Mouse (Mus musculus) CH12.LX (cell line): Measurements from ENCODE around the gene Chit1. TPM values are rescaled to one million over a fixed set of nuclear protein-coding genes. Genes with fewer than 3 reads are reported as not detected.

Experiments used
- DNase-seq: peaks from one replicate; pipeline ENCODE4 v3.0.0-alpha.2; 2013; ENCODE audit errors: extremely low read depth
- H3K27ac ChIP-seq: 2 replicates; pipeline ENCODE4 v1.5.1; 2012; ENCODE audit warnings: low read depth, mild to moderate bottlenecking, control low read depth, moderate library complexity; ENCODE audit not compliant: insufficient read depth
- H3K27me3 ChIP-seq: replicated peaks from 2 replicates; pipeline ENCODE3; 2012; ENCODE audit warnings: inconsistent platforms
- H3K36me3 ChIP-seq, 2 experiments: replicated peaks in 1 of 2; 2 replicates each; pipeline versions ENCODE3 to v1.6.1; 2012; ENCODE audit warnings: inconsistent platforms in 1 of 2, low read length in 1 of 2, mild to moderate bottlenecking in 1 of 2, mixed read lengths in 1 of 2, moderate library complexity in 1 of 2; ENCODE audit not compliant: control insufficient read depth in 1 of 2, insufficient read depth in 1 of 2
- H3K4me1 ChIP-seq, 2 experiments: 2 replicates each; pipeline ENCODE4 v1.6.1; 2012; ENCODE audit warnings: inconsistent platforms in 1 of 2, moderate library complexity in 1 of 2; ENCODE audit not compliant: insufficient read depth in 2 of 2, control insufficient read depth in 1 of 2
- H3K4me2 ChIP-seq: 2 replicates; pipeline ENCODE4 v1.6.1; 2012; ENCODE audit warnings: low read depth, mild to moderate bottlenecking, control low read depth; ENCODE audit not compliant: poor library complexity, insufficient read depth, severe bottlenecking
- H3K4me3 ChIP-seq, 3 experiments: fragments of 150-350 bp in 1 of 3; sonication (generic) in 1 of 3; replicated peaks in 1 of 3; 2 replicates each; pipeline versions ENCODE3 to v1.5.1; 2011 to 2012; ENCODE audit warnings: low read depth in 2 of 3, low read length in 2 of 3, mild to moderate bottlenecking in 2 of 3, moderate library complexity in 2 of 3, control low read depth in 1 of 3, improper control_type of control experiment in 1 of 3, inconsistent platforms in 1 of 3, mixed read lengths in 1 of 3; ENCODE audit not compliant: poor library complexity in 1 of 3
- H3K79me2 ChIP-seq: replicated peaks from 2 replicates; pipeline ENCODE4 v1.6.1; 2012; ENCODE audit warnings: mild to moderate bottlenecking, moderate library complexity; ENCODE audit not compliant: control insufficient read depth, poor library complexity, insufficient read depth, severe bottlenecking; ENCODE audit errors: extremely low read depth
- H3K9ac ChIP-seq: 2 replicates; pipeline ENCODE4 v1.6.1; 2012; ENCODE audit warnings: low read depth, mild to moderate bottlenecking, control low read depth, moderate library complexity; ENCODE audit not compliant: insufficient read depth
- H3K9me3 ChIP-seq: replicated peaks from 2 replicates; pipeline ENCODE3; 2012; ENCODE audit warnings: low read length, inconsistent platforms, mixed read lengths
- BHLHE40 ChIP-seq: IDR thresholded peaks from 2 replicates; pipeline ENCODE4 v1.6.1; 2011; ENCODE audit warnings: mild to moderate bottlenecking, low read depth, low read length, improper control_type of control experiment
- CHD1 ChIP-seq: IDR thresholded peaks from 2 replicates; pipeline ENCODE4 v1.6.1; 2012; ENCODE audit warnings: low read depth, low read length, improper control_type of control experiment, inconsistent platforms
- CTCF ChIP-seq, 2 experiments: IDR thresholded peaks in 1 of 2; conservative IDR thresholded peaks in 1 of 2; 2 replicates each; pipeline ENCODE4 v1.5.1; 2011 to 2012; ENCODE audit warnings: low read depth in 2 of 2, low read length in 2 of 2, improper control_type of control experiment in 1 of 2, inconsistent platforms in 1 of 2, mild to moderate bottlenecking in 1 of 2, moderate library complexity in 1 of 2
- E2F4 ChIP-seq: IDR thresholded peaks from 2 replicates; pipeline ENCODE4 v1.6.1; 2011; ENCODE audit warnings: low read depth, low read length, improper control_type of control experiment; ENCODE audit not compliant: insufficient replicate concordance
- EP300 ChIP-seq: IDR thresholded peaks from 2 replicates; pipeline ENCODE4 v1.6.1; 2011; ENCODE audit warnings: low read length, improper control_type of control experiment
- ETS1 ChIP-seq: conservative IDR thresholded peaks from 2 replicates; pipeline ENCODE4 v1.6.1; 2012; ENCODE audit warnings: low read depth, mild to moderate bottlenecking, inconsistent platforms, low read length, improper control_type of control experiment, moderate library complexity
- GABPA ChIP-seq: IDR thresholded peaks from 2 replicates; pipeline ENCODE4 v1.6.1; 2012; ENCODE audit warnings: low read depth, low read length, improper control_type of control experiment, inconsistent platforms; ENCODE audit not compliant: insufficient replicate concordance
- HCFC1 ChIP-seq: IDR thresholded peaks from 2 replicates; pipeline ENCODE4 v1.6.1; 2012; ENCODE audit warnings: low read depth, mild to moderate bottlenecking, inconsistent platforms, low read length, improper control_type of control experiment
- IRF4 ChIP-seq: IDR thresholded peaks from 2 replicates; pipeline ENCODE4 v1.6.1; 2014; ENCODE audit warnings: low read depth, mild to moderate bottlenecking, inconsistent platforms, low read length, improper control_type of control experiment
- JUN ChIP-seq: IDR thresholded peaks from 2 replicates; pipeline ENCODE4 v1.6.1; 2011; ENCODE audit warnings: low read depth, mild to moderate bottlenecking, low read length, improper control_type of control experiment, moderate library complexity; ENCODE audit not compliant: insufficient read depth
- JUND ChIP-seq: conservative IDR thresholded peaks from 2 replicates; pipeline ENCODE4 v1.6.1; 2011; ENCODE audit warnings: low read depth, low read length, improper control_type of control experiment
- KAT2A ChIP-seq: IDR thresholded peaks from 2 replicates; pipeline ENCODE4 v1.6.1; 2012; ENCODE audit warnings: low read length, improper control_type of control experiment, inconsistent platforms; ENCODE audit not compliant: insufficient replicate concordance
- MAFK ChIP-seq: IDR thresholded peaks from 2 replicates; pipeline ENCODE4 v1.6.1; 2011; ENCODE audit warnings: low read length, improper control_type of control experiment; ENCODE audit not compliant: insufficient replicate concordance
- MAX ChIP-seq: IDR thresholded peaks from 2 replicates; pipeline ENCODE4 v1.6.1; 2011; ENCODE audit warnings: low read length, improper control_type of control experiment
- MEF2A ChIP-seq: IDR thresholded peaks from 2 replicates; pipeline ENCODE4 v1.6.1; 2014; ENCODE audit warnings: low read depth, mild to moderate bottlenecking, inconsistent platforms, low read length, improper control_type of control experiment, borderline replicate concordance
- MXI1 ChIP-seq: IDR thresholded peaks from 2 replicates; pipeline ENCODE4 v1.6.1; 2011; ENCODE audit warnings: mild to moderate bottlenecking, low read depth, low read length, improper control_type of control experiment
- NELFE ChIP-seq: IDR thresholded peaks from 2 replicates; pipeline ENCODE4 v1.6.1; 2011; ENCODE audit warnings: low read depth, low read length, improper control_type of control experiment
- NRF1 ChIP-seq: IDR thresholded peaks from 2 replicates; pipeline ENCODE4 v1.6.1; 2014; ENCODE audit warnings: low read depth, mild to moderate bottlenecking, inconsistent platforms, low read length, improper control_type of control experiment, moderate library complexity
- PAX5 ChIP-seq: IDR thresholded peaks from 2 replicates; pipeline ENCODE4 v1.6.1; 2012; ENCODE audit warnings: low read length, inconsistent platforms, mixed read lengths
- POLR2A ChIP-seq: IDR thresholded peaks from 2 replicates; pipeline ENCODE4 v1.6.1; 2011; ENCODE audit warnings: low read depth, mild to moderate bottlenecking, improper control_type of control experiment, low read length
- POLR2AphosphoS2 ChIP-seq: IDR thresholded peaks from 2 replicates; pipeline ENCODE4 v1.6.1; 2011; ENCODE audit warnings: low read depth, low read length, improper control_type of control experiment
- RAD21 ChIP-seq: IDR thresholded peaks from 2 replicates; pipeline ENCODE4 v1.6.1; 2011; ENCODE audit warnings: low read depth, mild to moderate bottlenecking, low read length, improper control_type of control experiment, moderate library complexity
- RCOR1 ChIP-seq: conservative IDR thresholded peaks from 2 replicates; pipeline ENCODE4 v1.6.1; 2012; ENCODE audit warnings: low read depth, mild to moderate bottlenecking, inconsistent platforms, low read length, improper control_type of control experiment
- SIN3A ChIP-seq: IDR thresholded peaks from 2 replicates; pipeline ENCODE4 v1.6.1; 2012; ENCODE audit warnings: low read length, improper control_type of control experiment, inconsistent platforms
- SMC3 ChIP-seq: IDR thresholded peaks from 2 replicates; pipeline ENCODE4 v1.6.1; 2011; ENCODE audit warnings: low read depth, low read length, improper control_type of control experiment
- TBP ChIP-seq: conservative IDR thresholded peaks from 2 replicates; pipeline ENCODE4 v1.6.1; 2011; ENCODE audit warnings: low read depth, low read length, improper control_type of control experiment
- TCF12 ChIP-seq: IDR thresholded peaks from 2 replicates; pipeline ENCODE4 v1.6.1; 2014; ENCODE audit warnings: low read depth, mild to moderate bottlenecking, inconsistent platforms, low read length, improper control_type of control experiment
- USF1 ChIP-seq: IDR thresholded peaks from 2 replicates; pipeline ENCODE4 v1.6.1; 2014; ENCODE audit warnings: low read depth, mild to moderate bottlenecking, inconsistent platforms, low read length, improper control_type of control experiment
- USF2 ChIP-seq: conservative IDR thresholded peaks from 2 replicates; pipeline ENCODE4 v1.6.1; 2011; ENCODE audit warnings: low read depth, low read length, improper control_type of control experiment
- ZC3H11A ChIP-seq: IDR thresholded peaks from 2 replicates; pipeline ENCODE4 v1.6.1; 2012; ENCODE audit warnings: low read depth, mild to moderate bottlenecking, inconsistent platforms, low read length, improper control_type of control experiment
- ZMIZ1 ChIP-seq: IDR thresholded peaks from 2 replicates; pipeline ENCODE4 v1.6.1; 2012; ENCODE audit warnings: low read depth, mild to moderate bottlenecking, inconsistent platforms, low read length, improper control_type of control experiment
- dilution Hi-C: fragments of 300-500 bp; cut with MboI; formaldehyde crosslinking; loops from 2 replicates; pipeline ENCODE4 v1.14.3; 2020; ENCODE audit warnings: low sequenced_read_pairs; ENCODE audit not compliant: extremely low pct_unique_long_range_greater_than_20kb, extremely low pct_ligation_motif_present
- in situ Hi-C: fragments of 300-500 bp; cut with MboI; formaldehyde crosslinking; loops from 3 replicates; pipeline ENCODE4 v1.14.3; 2019; ENCODE audit warnings: low sequenced_read_pairs, low pct_ligation_motif_present, low pct_unique_long_range_greater_than_20kb, mixed read lengths
- polyA plus RNA-seq: library from polyadenylated mRNA; unstranded; fragments of >175 nt; gene quantifications from 2 replicates; pipeline ENCODE4 v1.2.1, GENCODE M21; 2012; ENCODE audit warnings: low read depth; ENCODE audit not compliant: insufficient read length
- total RNA-seq, 2 experiments: library from RNA; depleted of rRNA; stranded (reverse); fragments of 300-350 nt in 1 of 2; fragments of >200 nt in 1 of 2; gene quantifications; 2 replicates each; pipeline ENCODE4 v1.2.3; 2012 to 2014

The Chit1 gene
- total and polyA plus RNA-seq, 3 experiments: 0.25 to 0.47 (median 0.36) TPM

GRCm38 (mm10) chr1:134105764-134106430 lies 5.1 kb upstream of the Chit1 start:
- peaks cover 8 to 21% of the 10 kb centered on the region in 2 experiments for H3K4me1 ChIP-seq
- in situ Hi-C loops: loop anchor here (5.0 kb wide), 2 partner anchors 49 to 204 kb away; no protein-coding TSS in a partner anchor
- no peak overlapping the region for H3K9ac ChIP-seq
- H3K36me3 ChIP-seq: no peaks in the 10 kb centered on the region
- no peaks in the 10 kb centered on the region for H3K9me3 ChIP-seq
- H3K79me2 ChIP-seq: no peaks in the 10 kb centered on the region
- no peak overlapping the region for H3K4me3 ChIP-seq
- H3K27ac ChIP-seq: no peak overlapping the region
- dilution Hi-C loops: no loop called here
- no peak overlapping the region for H3K4me2 ChIP-seq
- H3K27me3 ChIP-seq: peaks cover 52% of the 10 kb centered on the region
- TF ChIP-seq HCFC1 (no peak), SIN3A (no peak), IRF4 (no peak), E2F4 (no peak), SMC3 (no peak), RAD21 (no peak), POLR2A (no peak), CTCF (conservative IDR thresholded peaks at IDR 0.05 in 1 of 2, IDR thresholded peaks at IDR 0.05 in 1 of 2; ENCODE audit: low read depth in 2 of 2, low read length in 2 of 2) (no peak), GABPA (no peak), USF1 (no peak), KAT2A (no peak), TCF12 (no peak), JUN (no peak), MXI1 (no peak), MAFK (no peak), ZC3H11A (no peak), USF2 (no peak), RCOR1 (no peak), MEF2A (no peak), PAX5 (no peak)
- DNase-seq: no peak

GRCm38 (mm10) chr1:134106719-134107118 lies 4.3 kb upstream of the Chit1 start:
- no peaks in the 10 kb centered on the region for H3K79me2 ChIP-seq
- no peak overlapping the region for H3K4me2 ChIP-seq
- dilution Hi-C loops: no loop called here
- peaks cover 46% of the 10 kb centered on the region for H3K27me3 ChIP-seq
- H3K9ac ChIP-seq: no peak overlapping the region
- H3K9me3 ChIP-seq: no peaks in the 10 kb centered on the region
- in situ Hi-C loops: loop anchor here (5.0 kb wide), 2 partner anchors 49 to 204 kb away; no protein-coding TSS in a partner anchor
- peaks cover 8 to 25% of the 10 kb centered on the region in 2 experiments for H3K4me1 ChIP-seq
- H3K4me3 ChIP-seq: no peak overlapping the region
- no peak overlapping the region for H3K27ac ChIP-seq
- no peaks in the 10 kb centered on the region for H3K36me3 ChIP-seq
- peak; percentile 50 for DNase-seq
- TF ChIP-seq ETS1: no peak
- 0 out of 2 replicates have a peak, but pooled peaks have one; percentile 19 for TF ChIP-seq BHLHE40
- TF ChIP-seq POLR2AphosphoS2: no peak
- no peak for TF ChIP-seq RCOR1
- no peak for TF ChIP-seq HCFC1
- TF ChIP-seq GABPA: no peak
- TF ChIP-seq MAX: no peak
- 0 out of 2 replicates have a peak, but pooled peaks have one; percentile 10 for TF ChIP-seq JUND
- no peak for TF ChIP-seq NRF1
- TF ChIP-seq SMC3: peak; percentile 97
- no peak for TF ChIP-seq USF2
- no peak for TF ChIP-seq MEF2A
- no peak for TF ChIP-seq USF1
- TF ChIP-seq TBP: no peak
- no peak for TF ChIP-seq EP300
- no peak for TF ChIP-seq CHD1
- TF ChIP-seq MXI1: no peak
- no peak; the same call in 1 of the 2 replicates for TF ChIP-seq NELFE
- no peak for TF ChIP-seq ZMIZ1
- no peak for TF ChIP-seq KAT2A
